Mouse (Mus musculus) bone marrow, adult 2 months (tissue): ENCODE measurements at regions not wholly inside any gene's neighbourhood (a gene's known extent, or its start where the extent isn't known, plus 50 kb on each side); places are given as distances from the start of the nearest gene placed in this dataset.

Experiments used
- CTCF ChIP-seq: fragments of 200-500 bp; IDR thresholded peaks from 2 replicates; pipeline ENCODE4 v1.5.1; 2011; ENCODE audit warnings: low read length, control low read depth; ENCODE audit not compliant: control insufficient read depth, insufficient read depth
- POLR2A ChIP-seq: fragments of 200-500 bp; IDR thresholded peaks from 2 replicates; pipeline ENCODE4 v1.6.1; 2011; ENCODE audit warnings: low read depth, mild to moderate bottlenecking, control low read depth, low read length, borderline replicate concordance; ENCODE audit not compliant: control insufficient read depth

- TF ChIP-seq POLR2A = no peak
- no peak for TF ChIP-seq CTCF
Observed at GRCm38 (mm10) chr15:38407476-38407875, 982.1 kb downstream of the 4930447A16Rik start.
